Mouse (Mus musculus) forebrain, embryonic 11.5 days (tissue): ENCODE measurements around the gene Evl. TPM values are rescaled to one million over a fixed set of nuclear protein-coding genes. Genes with fewer than 3 reads are reported as not detected.
A peak's percentile ranks its signal among the peaks of the same experiment; 100 is the strongest.
"Not testable (repeated sequence)": the region's sequence is repeated elsewhere in the genome, so short reads cannot be mapped to it uniquely, and the experiment has no call there.

Experiments
- ATAC-seq: fragments of 200-750 bp; cut with Nextera tagmentation; replicated peaks from 2 replicates; pipeline ENCODE4 v1.8.0; 2017; ENCODE audit warnings: moderate TSS enrichment; ENCODE audit not compliant: low FRiP score
- DNase-seq: peaks from one replicate; pipeline ENCODE4 v3.0.0-alpha.2; 2017; ENCODE audit warnings: low spot score
- H3K27ac ChIP-seq: fragments of 300-500 bp; sonication (generic); 2 replicates; pipeline ENCODE4 v1.5.1; 2014; ENCODE audit warnings: low read depth, low read length
- H3K27me3 ChIP-seq: fragments of 300-500 bp; sonication (generic); 2 replicates; pipeline ENCODE4 v1.6.1; 2014; ENCODE audit warnings: mild to moderate bottlenecking, low read length, mixed read lengths; ENCODE audit not compliant: control insufficient read depth, insufficient read depth
- H3K36me3 ChIP-seq: fragments of 300-500 bp; sonication (generic); 2 replicates; pipeline ENCODE4 v1.6.1; 2014; ENCODE audit warnings: mild to moderate bottlenecking, low read length, moderate library complexity, mixed read lengths; ENCODE audit not compliant: control insufficient read depth, insufficient read depth
- H3K4me1 ChIP-seq: fragments of 300-500 bp; sonication (generic); replicated peaks from 2 replicates; pipeline ENCODE4 v1.6.1; 2014; ENCODE audit warnings: low read length, mixed read lengths; ENCODE audit not compliant: control insufficient read depth, insufficient read depth
- H3K4me2 ChIP-seq: fragments of 300-500 bp; sonication (generic); 2 replicates; pipeline ENCODE4 v1.6.1; 2014; ENCODE audit warnings: low read depth, mild to moderate bottlenecking, low read length, moderate library complexity, mixed read lengths; ENCODE audit not compliant: severe bottlenecking
- H3K4me3 ChIP-seq: fragments of 300-500 bp; sonication (generic); 2 replicates; pipeline ENCODE4 v1.5.1; 2014; ENCODE audit warnings: low read depth, low read length
- H3K9ac ChIP-seq: fragments of 300-500 bp; sonication (generic); 2 replicates; pipeline ENCODE4 v1.6.1; 2014; ENCODE audit warnings: low read length
- H3K9me3 ChIP-seq: fragments of 300-500 bp; sonication (generic); 2 replicates; pipeline ENCODE4 v1.6.1; 2016; ENCODE audit warnings: low read length, mixed read lengths; ENCODE audit not compliant: control insufficient read depth
- WGBS: fragments of 180-500 bp; shearing (Covaris S2); extraction: QIAGEN DNeasy Blood & Tissue Kit; methylation state at CpG from one replicate; pipeline ENCODE4 v1.1.7; 2014; 5-methylcytosine and 5-hydroxymethylcytosine counted together
- microRNA counts: library from miRNA; unstranded; fragments of <30 nt; microRNA quantifications from one replicate; lab custom pipeline; 2015
- microRNA-seq: library from miRNA; unstranded; fragments of <30 nt; microRNA quantifications from one replicate; pipeline ENCODE4, GENCODE M21; 2016; ENCODE audit not compliant: insufficient number of aligned reads
- polyA plus RNA-seq: library from polyadenylated mRNA; unstranded; fragments of >200 nt; fragmentation: Nextera tagmentation; extraction: Ambion mirVana; gene quantifications from 2 replicates; pipeline ENCODE4 v1.2.1, GENCODE M21; 2014

The Evl gene
- polyA plus RNA-seq, 1 experiment from 2014 or later = 111 TPM

DNA sequence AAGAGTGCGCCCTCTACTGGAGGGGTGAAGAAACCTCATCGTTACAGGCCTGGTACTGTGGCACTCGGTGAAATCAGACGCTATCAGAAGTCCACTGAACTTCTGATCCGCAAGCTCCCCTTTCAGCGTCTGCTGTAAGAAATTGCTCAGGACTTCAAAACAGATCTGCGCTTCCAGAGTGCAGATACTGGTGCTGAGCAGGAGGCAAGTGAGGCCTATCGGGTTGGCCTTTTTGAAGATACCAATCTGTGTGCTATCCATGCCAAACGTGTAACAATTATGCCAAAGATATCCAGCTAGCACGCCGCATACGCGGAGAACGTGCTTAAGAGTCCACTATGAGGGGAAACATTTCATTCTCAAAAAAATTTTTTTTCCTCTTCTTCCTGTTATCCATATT is 159.5 kb downstream of the Evl start:
- DNase-seq, H3K27me3 ChIP-seq, H3K9ac ChIP-seq, ATAC-seq, H3K27ac ChIP-seq, H3K9me3 ChIP-seq, H3K4me1 ChIP-seq, H3K4me3 ChIP-seq, H3K4me2 ChIP-seq, H3K36me3 ChIP-seq: not testable (repeated sequence)
- 95% methylated on average over 14 of the region's 14 CpGs for WGBS

DNA sequence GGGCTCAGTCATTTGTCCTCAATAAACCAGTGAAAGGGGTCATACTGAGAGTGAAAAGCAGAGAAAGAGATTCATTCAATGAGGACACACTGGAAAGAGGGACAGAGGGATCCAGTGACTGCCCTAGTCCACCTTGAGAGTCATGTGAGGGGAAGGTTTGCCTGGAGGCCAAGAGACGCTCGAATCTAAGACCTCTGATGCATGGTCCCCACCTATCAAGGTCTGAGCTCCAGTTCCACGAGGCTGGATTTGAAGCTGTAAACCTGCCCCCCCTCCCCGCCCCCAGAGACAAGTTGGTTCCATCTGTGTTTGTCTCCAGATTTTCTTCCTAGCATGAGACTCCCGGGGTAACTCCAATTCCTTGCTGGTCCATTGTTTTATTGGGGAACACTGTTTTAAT is 161.3 kb downstream of the Evl start:
- Histone ChIP-seq H3K36me3 (no peaks in the 10 kb centered on the region), H3K4me3 (no peak overlapping the region), H3K4me2 (no peak overlapping the region), H3K9ac (no peak overlapping the region), H3K9me3 (no peaks in the 10 kb centered on the region), H3K27ac (no peak overlapping the region), H3K27me3 (no peaks in the 10 kb centered on the region), H3K4me1 (no peaks in the 10 kb centered on the region)
- WGBS = 84% methylated on average over 5 of the region's 5 CpGs
- ATAC-seq (no peak), DNase-seq (no peak)

- 91% methylated on average over 3 of the region's 3 CpGs for WGBS
- ATAC-seq (no peak), DNase-seq (no peak)
- Histone ChIP-seq H3K27me3 (no peaks in the 10 kb centered on the region), H3K4me1 (no peaks in the 10 kb centered on the region), H3K4me3 (no peak overlapping the region), H3K9me3 (no peaks in the 10 kb centered on the region), H3K9ac (no peak overlapping the region), H3K4me2 (no peak overlapping the region), H3K36me3 (no peaks in the 10 kb centered on the region), H3K27ac (no peak overlapping the region)
These were observed 164.0 kb downstream of the Evl start for GRCm38 (mm10) chr12:108718485-108718884.

DNA sequence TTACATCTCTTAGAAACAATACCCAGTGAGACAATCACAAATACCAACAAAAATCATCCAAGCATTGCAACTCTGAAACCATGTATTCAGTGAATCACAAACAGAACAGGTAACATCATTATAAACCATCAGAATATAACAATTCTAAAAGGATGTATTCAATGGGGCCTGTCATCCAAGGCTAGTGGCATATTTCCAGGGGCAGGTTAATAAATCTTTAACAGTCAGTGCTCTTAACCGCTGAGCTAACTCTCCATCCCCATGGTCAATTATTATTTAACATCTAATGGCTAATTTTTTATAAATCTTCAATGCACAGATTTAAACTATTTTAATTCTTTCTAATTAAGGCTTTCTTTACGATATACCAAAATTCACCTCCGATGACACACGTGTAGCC is 167.9 kb downstream of the Evl start:
- H3K27ac ChIP-seq = no peak overlapping the region
- H3K36me3 ChIP-seq = no peaks in the 10 kb centered on the region
- no peaks in the 10 kb centered on the region for H3K4me1 ChIP-seq
- no peaks in the 10 kb centered on the region for H3K9me3 ChIP-seq
- H3K9ac ChIP-seq = no peak overlapping the region
- no peaks in the 10 kb centered on the region for H3K27me3 ChIP-seq
- H3K4me2 ChIP-seq = no peak overlapping the region
- WGBS = 92% methylated on average over 4 of the region's 4 CpGs
- ATAC-seq (no peak), DNase-seq (no peak)
- H3K4me3 ChIP-seq = no peak overlapping the region

- no peak overlapping the region for H3K4me2 ChIP-seq
- H3K27me3 ChIP-seq = no peaks in the 10 kb centered on the region
- ATAC-seq (no peak), DNase-seq (no peak)
- H3K9me3 ChIP-seq = no peaks in the 10 kb centered on the region
- H3K4me3 ChIP-seq = no peak overlapping the region
- H3K36me3 ChIP-seq = no peaks in the 10 kb centered on the region
- WGBS = 79% methylated on average over 3 of the region's 3 CpGs
- H3K4me1 ChIP-seq = no peaks in the 10 kb centered on the region
- H3K9ac ChIP-seq = no peak overlapping the region
- no peak overlapping the region for H3K27ac ChIP-seq
These were observed 169.3 kb downstream of the Evl start for GRCm38 (mm10) chr12:108723841-108724240.

- Histone ChIP-seq H3K4me2 (no peak overlapping the region), H3K27me3 (no peaks in the 10 kb centered on the region), H3K4me3 (no peak overlapping the region), H3K36me3 (no peaks in the 10 kb centered on the region), H3K4me1 (no peaks in the 10 kb centered on the region), H3K9me3 (no peaks in the 10 kb centered on the region), H3K27ac (no peak overlapping the region), H3K9ac (no peak overlapping the region)
- ATAC-seq (no peak), DNase-seq (no peak)
- WGBS = 81% methylated on average over 2 of the region's 2 CpGs
These were observed 179.9 kb downstream of the Evl start for GRCm38 (mm10) chr12:108734386-108734785.

DNA sequence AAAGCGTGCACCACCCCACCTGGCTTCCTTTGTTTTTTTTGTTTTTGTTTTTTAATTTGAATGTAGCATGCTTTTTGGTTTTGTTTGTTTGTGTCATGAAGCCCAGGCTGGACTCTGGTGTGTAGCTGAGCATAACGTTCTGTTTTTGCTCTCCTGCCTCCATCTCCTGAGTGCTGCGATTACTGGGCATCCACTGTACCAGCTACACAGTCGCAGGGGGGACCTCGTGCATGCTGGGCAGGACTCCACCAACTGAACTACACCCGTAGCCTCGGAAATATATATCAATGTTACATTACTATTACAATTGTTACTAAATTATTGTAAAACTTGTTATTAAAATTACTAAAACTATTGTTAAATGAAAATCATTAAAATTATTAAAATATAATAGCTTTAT is 183.3 kb downstream of the Evl start:
- Histone ChIP-seq H3K4me2 (no peak overlapping the region), H3K4me1 (no peaks in the 10 kb centered on the region), H3K9ac (no peak overlapping the region), H3K27me3 (no peaks in the 10 kb centered on the region), H3K9me3 (no peaks in the 10 kb centered on the region), H3K36me3 (no peaks in the 10 kb centered on the region), H3K27ac (no peak overlapping the region), H3K4me3 (no peak overlapping the region)
- ATAC-seq = no peak
- no peak for DNase-seq
- WGBS = 95% methylated on average over 7 of the region's 7 CpGs

MicroRNAs encoded within 50 kb of the gene (microRNA counts, 519-probe panel; counts per million panel counts)
- microRNA mmu-miR-342-3p (lab: Ali Mortazavi, UCI) = 5,230 counts per million, percentile 61 among the panel's probes with 10 or more counts
- microRNA mmu-miR-342-5p (lab: Ali Mortazavi, UCI) = 31.2 counts per million

Small RNA genes lying within 50 kb of the gene (microRNA-seq; reads per million reads assigned to microRNA genes)
- gene Gm23872 (not detected), gene Mir342 (6,849 reads per million, percentile 88 among the genes with 10 or more reads in this experiment)

Other genes starting within 250 kb of the Evl start
- 2.5 and 3.0 TPM in 2 replicates for gene Hhipl1, start 248.4 kb upstream of the Evl start, polyA plus RNA-seq
- gene Cyp46a1, start 220.3 kb upstream of the Evl start, polyA plus RNA-seq = 16.3 and 18.4 TPM in 2 replicates
- 90.3 and 92.5 TPM in 2 replicates for gene Eml1, start 183.8 kb upstream of the Evl start, polyA plus RNA-seq
- 1.8 and 2.5 TPM in 2 replicates for gene Degs2, start 147.6 kb downstream of the Evl start, polyA plus RNA-seq
- 20.8 and 22.1 TPM in 2 replicates for gene Yy1, start 238.3 kb downstream of the Evl start, polyA plus RNA-seq